Mouse (Mus musculus): Measurements from ENCODE around the gene Tnfsf10. TPM values are rescaled to one million over a fixed set of nuclear protein-coding genes. Genes with fewer than 3 reads are reported as not detected.
"Not testable (repeated sequence)": the region's sequence is repeated elsewhere in the genome, so short reads cannot be mapped to it uniquely, and the experiment has no call there.

The Tnfsf10 gene
- 1 to 10 TPM; 1.7 to 2.2 TPM for total RNA-seq (2021)

DNA sequence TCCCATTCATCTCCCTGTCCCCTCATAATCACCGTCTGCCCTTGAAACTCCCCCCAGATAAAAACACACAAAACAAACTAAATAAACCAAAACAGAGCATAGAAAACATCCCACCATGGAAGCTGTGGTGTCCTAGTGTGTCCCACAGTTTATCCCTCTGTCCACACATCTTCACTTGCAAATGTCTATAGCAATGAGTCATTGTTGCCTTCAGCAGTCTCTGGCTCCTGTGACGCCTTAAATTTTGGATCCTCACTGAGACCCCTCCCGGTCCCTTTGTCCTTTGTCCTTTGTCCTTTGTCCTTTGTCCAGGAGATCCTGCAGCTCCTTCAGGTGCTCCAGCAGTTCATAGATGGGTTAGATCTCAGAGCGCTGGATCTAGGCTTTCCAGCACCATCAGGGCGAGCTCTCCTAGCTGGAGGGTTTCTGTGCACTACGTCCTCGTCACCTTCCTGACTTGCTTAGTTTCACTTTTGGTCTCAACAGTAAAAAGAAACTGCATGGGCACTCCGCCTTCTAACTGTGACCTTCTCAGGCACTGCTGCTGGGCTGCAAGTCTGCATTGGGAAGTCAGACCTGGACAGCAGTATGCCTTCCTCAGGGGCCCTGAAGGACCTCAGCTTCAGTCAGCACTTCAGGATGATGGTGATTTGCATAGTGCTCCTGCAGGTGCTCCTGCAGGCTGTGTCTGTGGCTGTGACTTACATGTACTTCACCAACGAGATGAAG, at the start of gene Tnfsf10:
TSS of gene Tnfsf10 (plus strand) at position 470 of the 729 bp plus-strand sequence.
- intact Hi-C loops (cut with DNase I): no loop called here
- DNase-seq: no peak

- DNase-seq: no peak
- intact Hi-C loops (cut with DNase I): no loop called here
These were observed 49.5 kb upstream of the Tnfsf10 start for GRCm38 (mm10) chr3:27267327-27267726.

GRCm38 (mm10) chr3:27267887-27268286, 48.9 kb upstream of the Tnfsf10 start:
- DNase-seq: no peak
- intact Hi-C loops (cut with DNase I): no loop called here

DNA sequence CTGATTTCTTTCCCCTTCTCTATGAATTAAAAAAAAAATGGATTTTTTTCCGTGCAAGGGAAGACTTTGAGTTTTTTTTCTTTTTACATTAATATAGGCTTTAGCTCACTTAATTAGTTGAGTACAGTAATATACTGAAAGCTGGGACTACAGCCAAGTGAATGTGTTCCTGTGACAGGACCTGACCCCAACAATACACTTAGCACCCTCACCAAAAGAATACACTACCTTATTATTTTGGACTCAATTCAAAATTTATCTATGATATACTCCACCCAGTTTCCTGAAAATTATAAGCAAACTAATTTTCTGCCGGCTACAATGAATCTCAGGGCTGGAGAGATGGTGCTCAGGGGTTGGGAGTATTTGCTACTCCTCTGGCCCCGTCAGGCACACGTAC, 47.7 kb upstream of the Tnfsf10 start:
- intact Hi-C loops (cut with DNase I): no loop called here

DNA sequence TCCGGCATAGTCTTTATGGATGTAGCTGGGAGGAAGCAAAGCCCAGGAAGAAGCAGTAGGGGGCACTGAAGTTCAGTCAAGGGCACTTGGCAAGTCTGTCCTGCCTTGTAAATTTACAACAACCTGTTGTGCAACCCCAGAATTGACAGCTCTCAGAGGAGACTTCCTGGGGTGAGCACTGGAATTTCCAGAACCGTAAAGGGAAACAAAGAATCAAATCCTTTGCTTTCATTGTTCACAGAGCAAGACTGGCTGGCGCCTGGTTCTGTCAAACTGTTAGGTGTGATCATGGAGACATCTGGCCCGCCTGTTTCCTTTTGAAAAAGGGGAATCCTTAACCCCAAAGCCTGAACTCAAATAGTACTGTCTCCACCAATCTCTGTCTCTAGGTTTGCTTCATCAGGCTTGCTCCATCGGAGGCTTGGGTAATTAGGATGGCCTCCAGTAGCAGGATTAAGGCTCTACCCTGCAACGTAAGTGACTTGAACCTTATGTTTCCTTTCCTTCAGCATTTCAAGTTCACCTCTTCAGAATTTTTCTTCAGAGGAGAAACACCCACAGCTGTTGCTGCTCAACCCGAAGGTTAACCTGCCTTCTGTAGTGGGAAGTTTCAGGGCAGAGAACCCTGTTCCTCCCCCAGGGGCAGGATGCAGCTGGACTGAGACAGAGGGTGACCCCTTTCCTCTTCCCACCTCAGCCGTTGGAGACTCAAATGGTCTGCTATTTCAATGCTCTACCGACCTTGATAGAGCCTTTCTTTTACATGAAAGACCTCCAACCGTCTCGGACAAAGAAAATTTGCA, 46.5 kb upstream of the Tnfsf10 start:
- intact Hi-C loops (cut with DNase I): no loop called here
- no peak for DNase-seq

More for the DNA sequence above, 47.7 kb upstream of the Tnfsf10 start:
- DNase-seq: no peak

DNA sequence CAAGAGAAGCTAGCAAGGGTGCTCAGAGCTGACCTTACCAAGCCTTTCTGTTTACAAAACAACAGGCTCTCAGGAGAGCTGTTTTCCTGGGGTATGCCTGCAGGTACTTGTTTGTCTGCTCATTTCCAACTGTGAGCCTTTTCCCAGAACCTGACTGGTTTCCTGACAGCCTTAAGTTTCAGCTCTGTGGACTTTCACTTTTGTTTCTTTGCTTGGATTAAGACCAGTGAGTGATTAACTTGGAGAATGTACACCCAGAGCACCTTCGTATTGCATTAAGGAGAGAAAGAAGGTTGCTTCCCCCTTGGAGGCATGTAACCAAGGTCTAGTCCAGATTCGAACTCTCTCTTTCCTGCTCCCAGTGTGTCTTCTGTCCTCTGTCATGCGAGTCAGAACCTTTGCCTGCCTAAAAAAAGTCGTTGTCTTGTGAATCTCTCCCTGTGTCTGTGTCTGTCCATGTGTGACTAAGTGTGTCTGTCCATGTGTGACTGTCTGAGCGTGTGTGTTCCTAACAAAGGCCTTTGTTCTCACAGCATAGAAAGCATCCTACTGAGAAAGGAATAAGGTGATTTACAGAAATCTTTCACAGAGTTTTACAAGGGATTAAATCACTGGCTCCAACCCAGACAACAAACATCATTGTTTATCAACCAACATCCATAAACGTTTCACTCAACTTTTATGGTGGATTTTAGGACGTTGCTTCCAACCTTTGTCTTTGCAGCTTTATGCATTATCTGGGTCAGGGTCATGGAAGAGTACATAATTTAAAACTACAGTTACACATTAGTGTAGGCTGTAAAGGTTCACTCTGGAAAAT, 43.7 kb upstream of the Tnfsf10 start:
- intact Hi-C loops (cut with DNase I): no loop called here

DNA sequence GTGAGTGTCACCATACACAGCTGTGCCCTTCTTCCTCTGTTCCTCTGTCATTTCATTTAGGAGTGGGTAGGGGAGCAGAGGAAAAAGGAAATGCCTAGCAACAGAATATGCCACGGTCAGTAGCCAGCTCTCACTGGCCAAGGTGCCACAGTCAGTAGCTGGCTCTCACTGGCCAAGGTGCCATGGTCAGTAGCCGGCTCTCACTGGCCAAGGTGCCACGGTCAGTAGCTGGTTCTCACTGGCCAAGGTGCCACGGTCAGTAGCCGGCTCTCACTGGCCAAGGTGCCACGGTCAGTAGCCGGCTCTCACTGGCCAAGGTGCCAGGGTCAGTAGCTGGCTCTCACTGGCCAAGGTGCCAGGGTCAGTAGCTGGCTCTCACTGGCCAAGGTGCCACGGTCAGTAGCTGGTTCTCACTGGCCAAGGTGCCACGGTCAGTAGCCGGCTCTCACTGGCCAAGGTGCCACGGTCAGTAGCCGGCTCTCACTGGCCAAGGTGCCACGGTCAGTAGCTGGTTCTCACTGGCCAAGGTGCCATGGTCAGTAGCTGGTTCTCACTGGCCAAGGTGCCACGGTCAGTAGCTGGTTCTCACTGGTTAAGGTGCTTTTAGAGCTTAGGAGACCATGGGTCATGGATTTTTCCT, 37.4 kb upstream of the Tnfsf10 start:
- DNase-seq; intact Hi-C loops (cut with DNase I): not testable (repeated sequence)

More for the DNA sequence above, 43.7 kb upstream of the Tnfsf10 start:
- no peak for DNase-seq

GRCm38 (mm10) chr3:27280280-27280749, 36.5 kb upstream of the Tnfsf10 start:
- DNase-seq: no peak
- intact Hi-C loops (cut with DNase I): no loop called here

GRCm38 (mm10) chr3:27283071-27283713, 33.6 kb upstream of the Tnfsf10 start:
- intact Hi-C loops (cut with DNase I): no loop called here
- no peak for DNase-seq

- intact Hi-C loops (cut with DNase I): no loop called here
- no peak for DNase-seq
These were observed 33.0 kb upstream of the Tnfsf10 start for GRCm38 (mm10) chr3:27283796-27284195.

DNA sequence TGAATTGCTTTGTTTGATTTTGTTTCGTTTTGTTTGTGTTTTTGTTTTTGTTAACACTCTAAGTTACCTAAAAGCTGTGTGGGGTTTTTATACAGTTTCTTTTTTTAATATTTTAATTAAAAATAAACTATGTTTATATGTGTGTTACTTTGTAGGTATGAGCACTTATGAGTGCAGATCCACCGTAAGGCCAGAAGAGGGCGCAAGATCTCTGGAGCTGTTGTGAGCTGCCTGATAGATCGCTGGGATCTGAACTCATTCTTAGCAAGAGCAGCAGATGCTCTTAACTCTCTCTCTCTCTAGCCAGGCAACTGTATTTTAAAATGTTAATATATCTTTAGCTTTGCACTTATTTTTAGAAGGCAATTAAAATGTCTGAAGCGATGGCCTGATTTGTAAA, 32.6 kb upstream of the Tnfsf10 start:
- DNase-seq: no peak
- intact Hi-C loops (cut with DNase I): no loop called here

- intact Hi-C loops (cut with DNase I): no loop called here
- no peak for DNase-seq
These were observed 31.8 kb upstream of the Tnfsf10 start for GRCm38 (mm10) chr3:27285072-27285471.

DNA sequence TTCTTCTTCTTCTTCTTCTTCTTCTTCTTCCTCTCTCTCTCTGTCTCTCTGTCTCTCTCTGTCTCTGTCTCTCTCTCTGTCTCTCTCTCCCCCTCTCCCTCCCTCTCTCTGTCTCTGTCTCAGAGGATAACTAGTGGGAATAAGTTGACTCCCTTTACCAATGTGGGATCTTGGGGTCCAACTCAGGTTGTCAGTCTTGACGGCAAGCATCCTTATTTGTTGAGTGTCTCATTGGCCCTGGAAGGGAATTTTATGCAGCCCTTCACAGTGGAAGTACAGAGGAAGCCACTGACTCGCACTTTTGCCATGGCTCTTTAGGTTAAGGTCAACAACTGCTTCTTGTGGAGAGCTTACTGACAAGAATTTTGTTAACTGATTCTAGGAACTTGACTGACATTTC, 28.5 kb upstream of the Tnfsf10 start:
- no peak for DNase-seq
- intact Hi-C loops (cut with DNase I): no loop called here

DNA sequence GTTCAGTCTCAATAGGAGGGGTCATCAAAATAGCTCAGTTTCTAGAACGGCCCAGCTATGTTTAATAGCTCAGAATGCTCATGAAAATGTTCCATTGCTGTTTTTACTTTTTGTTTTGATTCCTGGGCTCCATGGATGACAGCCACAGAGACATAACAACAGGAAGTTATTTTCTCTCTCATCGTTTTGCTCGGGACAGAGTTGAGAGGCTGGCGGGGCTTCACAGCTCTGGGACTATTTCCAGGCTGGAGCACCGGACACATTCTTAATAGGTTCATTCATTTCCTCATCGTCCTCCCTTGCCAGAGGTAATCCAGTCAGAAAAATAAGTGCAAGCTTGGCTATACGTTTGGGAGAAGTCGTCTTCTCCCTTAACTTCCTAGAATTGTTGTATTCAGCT, 27.9 kb upstream of the Tnfsf10 start:
- intact Hi-C loops (cut with DNase I): no loop called here
- no peak for DNase-seq

- no peak for DNase-seq
- intact Hi-C loops (cut with DNase I): no loop called here
These were observed 26.5 kb upstream of the Tnfsf10 start for GRCm38 (mm10) chr3:27290285-27290684.

DNA sequence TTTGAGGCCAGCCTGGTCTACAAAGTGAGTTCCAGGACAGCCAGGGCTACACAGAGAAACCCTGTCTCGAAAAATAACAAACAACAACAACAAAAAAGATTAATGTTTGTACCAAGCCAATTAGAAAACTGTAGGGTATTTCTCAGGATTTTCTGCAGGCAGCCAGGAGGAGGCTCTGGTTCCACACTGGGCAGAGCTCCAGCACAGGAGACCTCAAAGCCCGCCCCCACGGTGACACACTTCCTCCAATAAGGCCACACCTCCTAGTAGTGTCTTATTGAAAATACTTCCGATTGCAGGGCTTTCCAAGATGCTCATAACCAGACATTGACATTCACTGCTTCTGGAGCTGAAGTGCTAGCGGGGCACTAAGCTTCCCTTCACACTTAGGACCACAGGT, 25.9 kb upstream of the Tnfsf10 start:
- DNase-seq; intact Hi-C loops (cut with DNase I): not testable (repeated sequence)

DNA sequence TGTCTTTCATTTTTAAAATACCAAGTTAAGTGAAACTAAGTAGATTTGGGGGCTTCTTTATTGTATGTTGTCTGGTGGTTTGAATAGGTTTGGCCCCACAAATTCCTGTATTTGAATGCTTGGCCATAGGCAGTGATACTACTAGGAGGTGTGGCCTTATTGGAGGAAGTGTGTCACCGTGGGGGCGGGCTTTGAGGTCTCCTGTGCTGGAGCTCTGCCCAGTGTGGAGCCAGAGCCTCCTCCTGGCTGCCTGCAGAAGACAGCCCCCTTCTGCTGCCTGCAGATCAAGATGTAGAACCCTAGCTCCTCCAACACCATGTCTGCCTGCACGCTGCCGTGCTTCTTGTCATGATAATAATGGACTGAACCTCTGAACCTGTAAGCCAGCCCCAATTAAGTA, 25.4 kb upstream of the Tnfsf10 start:
- intact Hi-C loops (cut with DNase I); DNase-seq: not testable (repeated sequence)

- intact Hi-C loops (cut with DNase I): no loop called here
- DNase-seq: no peak
These were observed 23.0 kb upstream of the Tnfsf10 start for GRCm38 (mm10) chr3:27293645-27294385.

- DNase-seq: no peak
- intact Hi-C loops (cut with DNase I): no loop called here
These were observed 16.4 kb upstream of the Tnfsf10 start for GRCm38 (mm10) chr3:27300451-27300850.

Measured in left cerebral cortex, postnatal 4 days (tissue).